9 mouse cellular contexts compared by ENCODE assay signal in genomic region chr10:121034569-121034947, GRCm38 (mm10). TPM values are rescaled to one million over a fixed set of nuclear protein-coding genes. Genes with fewer than 3 reads are reported as not detected.
A peak's percentile ranks its signal among the peaks of the same experiment; 100 is the strongest.
DNase-seq lines count a peak whose midpoint lies in the region; ATAC-seq lines count a peak whose summit lies in the region.
"Had no signal": no experiment of that assay in that cellular context is flagged by ENCODE, and none has a peak within 500 bp of the region (broad histone marks: within the 10 kb centered on the region; RNA-seq: fewer than 3 reads in every experiment).

No protein-coding gene starts in this region.

- no peak overlapping the region for H3K27ac ChIP-seq in heart, embryonic 11.5 days (ENCODE audit: low read depth, low read length)
- no peak overlapping the region for H3K27ac ChIP-seq in hindbrain, embryonic 14.5 days
- no peak overlapping the region for H3K27ac ChIP-seq in midbrain, embryonic 11.5 days (ENCODE audit: low read depth, low read length)

- H3K9ac ChIP-seq in heart, embryonic 11.5 days (ENCODE audit: low read depth, low read length), result no peak overlapping the region; the same call in 1 of the 2 replicates
- H3K9ac ChIP-seq in hindbrain, embryonic 14.5 days, result peak overlapping the region; percentile 54
- peak overlapping the region; percentile 60 for H3K9ac ChIP-seq in midbrain, embryonic 11.5 days (ENCODE audit: low read length)

- DNase-seq in heart, postnatal 14 days, result no peak
- DNase-seq in ZHBTc4 (ENCODE audit: low read depth, low spot score), result peak; percentile 42
- no peak for DNase-seq in hindbrain, embryonic 14.5 days (ENCODE audit: low spot score)
- DNase-seq in midbrain, embryonic 11.5 days (ENCODE audit: low spot score, missing footprints), result no peak
- no peak for DNase-seq in spleen, postnatal 10 days (ENCODE audit: low spot score in 2 of 2)
- DNase-seq in gastrocnemius, postnatal 10 days, result no peak

- peak overlapping the region; percentile 59 for H3K4me3 ChIP-seq in heart, embryonic 11.5 days (ENCODE audit: low read depth, low read length)
- H3K4me3 ChIP-seq in hindbrain, embryonic 14.5 days (replicated peaks; ENCODE audit: low read length), result peak overlapping the region; percentile 43
- H3K4me3 ChIP-seq in midbrain, embryonic 11.5 days (ENCODE audit: low read depth, low read length), result peak overlapping the region; percentile 50

- WGBS in heart, embryonic 11.5 days (ENCODE audit: insufficient replicate concordance), result 17% methylated on average over 5 of the region's 5 CpGs
- 12% methylated on average over 5 of the region's 5 CpGs for WGBS in hindbrain, embryonic 14.5 days
- WGBS in midbrain, embryonic 11.5 days, result 13% methylated on average over 5 of the region's 5 CpGs

- no peaks in the 10 kb centered on the region for H3K36me3 ChIP-seq in heart, embryonic 11.5 days (ENCODE audit: control insufficient read depth, insufficient read depth, low read length)
- no peaks in the 10 kb centered on the region for H3K36me3 ChIP-seq in hindbrain, embryonic 14.5 days (replicated peaks; ENCODE audit: control insufficient read depth, insufficient read depth)
- H3K36me3 ChIP-seq in midbrain, embryonic 11.5 days (ENCODE audit: control insufficient read depth, insufficient read depth, low read length), result no peaks in the 10 kb centered on the region

- peaks cover 13% of the 10 kb centered on the region; the same call in 1 of the 2 replicates for H3K27me3 ChIP-seq in heart, embryonic 11.5 days (ENCODE audit: control insufficient read depth, insufficient read depth, low read length)
- H3K27me3 ChIP-seq in hindbrain, embryonic 14.5 days (ENCODE audit: control insufficient read depth, insufficient read depth, low read length), result peaks cover 37% of the 10 kb centered on the region
- H3K27me3 ChIP-seq in midbrain, embryonic 11.5 days (ENCODE audit: control insufficient read depth, insufficient read depth, low read length), result peaks cover 8% of the 10 kb centered on the region; the same call in 1 of the 2 replicates

- H3K9me3 ChIP-seq in heart, embryonic 11.5 days (replicated peaks; ENCODE audit: control insufficient read depth, low read length), result no peaks in the 10 kb centered on the region
- no peaks in the 10 kb centered on the region for H3K9me3 ChIP-seq in hindbrain, embryonic 14.5 days (ENCODE audit: control insufficient read depth, low read length)
- no peaks in the 10 kb centered on the region for H3K9me3 ChIP-seq in midbrain, embryonic 11.5 days (ENCODE audit: control insufficient read depth, low read length)

- intact Hi-C loops in heart, postnatal 14 days (cut with DNase I), result loop anchor here (5.0 kb wide), 2 partner anchors 52 to 157 kb away; no protein-coding TSS in a partner anchor

- ATAC-seq in heart, embryonic 11.5 days (replicated peaks; ENCODE audit: insufficient number of reproducible peaks, low FRiP score, low TSS enrichment), result no peak
- ATAC-seq in hindbrain, embryonic 14.5 days (ENCODE audit: low FRiP score), result no peak
- ATAC-seq in midbrain, embryonic 11.5 days (ENCODE audit: low FRiP score), result no peak
- ATAC-seq in erythroblast, adult 5-6 weeks (replicated peaks; ENCODE audit: low FRiP score, poor library complexity, severe bottlenecking), result no peak

- peak overlapping the region; percentile 97 for H3K4me2 ChIP-seq in heart, embryonic 11.5 days
- peak overlapping the region; percentile 90 for H3K4me2 ChIP-seq in hindbrain, embryonic 14.5 days (replicated peaks)
- H3K4me2 ChIP-seq in midbrain, embryonic 11.5 days, result peak overlapping the region; percentile 92

- H3K4me1 ChIP-seq in heart, embryonic 11.5 days (ENCODE audit: control insufficient read depth, insufficient read depth, low read length), result peaks cover 5% of the 10 kb centered on the region
- peaks cover 8% of the 10 kb centered on the region; the same call in 1 of the 2 replicates for H3K4me1 ChIP-seq in hindbrain, embryonic 14.5 days (replicated peaks; ENCODE audit: control insufficient read depth, insufficient read depth, low read length)
- H3K4me1 ChIP-seq in midbrain, embryonic 11.5 days (ENCODE audit: control insufficient read depth, insufficient read depth, low read length), result peaks cover 4% of the 10 kb centered on the region

RNA-seq across cellular contexts. Expression of gene Wif1, which starts 0.8 kb away (rescaled TPM):
- polyA plus RNA-seq in heart, embryonic 11.5 days (2014; fragmentation: Nextera tagmentation; extraction: Ambion mirVana), result 1.1 and 1.6 TPM in 2 replicates
- 1 to 10 TPM; 1.9 to 2.1 TPM for total RNA-seq in heart, postnatal 14 days (2021)
- 6.1 and 7.4 TPM in 2 replicates for polyA plus RNA-seq in hindbrain, embryonic 14.5 days (2014; fragmentation: Nextera tagmentation; extraction: Ambion mirVana)
- 3.0 and 4.1 TPM in 2 replicates for polyA plus RNA-seq in midbrain, embryonic 11.5 days (2014; fragmentation: Nextera tagmentation; extraction: Ambion mirVana)
- total RNA-seq in gastrocnemius, postnatal 10 days (2021), result 10 to 100 TPM; 17.0 to 17.5 TPM
- not detected in 2 replicates for total RNA-seq in erythroblast, adult 5-6 weeks (2015; ENCODE audit: low replicate concordance)
- total RNA-seq in erythroblast, adult 5-6 weeks (2017; ENCODE audit: low replicate concordance), result not detected in 2 replicates
- polyA plus RNA-seq: C2C12 had no signal

RNA-seq across cellular contexts. Expression of gene Lemd3, which starts 55.4 kb away (rescaled TPM):
- polyA plus RNA-seq in heart, embryonic 11.5 days (2014; fragmentation: Nextera tagmentation; extraction: Ambion mirVana), result 3.5 and 4.1 TPM in 2 replicates
- 10 to 100 TPM; 13.4 to 13.9 TPM for total RNA-seq in heart, postnatal 14 days (2021)
- 5.6 and 6.8 TPM in 2 replicates for polyA plus RNA-seq in hindbrain, embryonic 14.5 days (2014; fragmentation: Nextera tagmentation; extraction: Ambion mirVana)
- 4.6 and 4.8 TPM in 2 replicates for polyA plus RNA-seq in midbrain, embryonic 11.5 days (2014; fragmentation: Nextera tagmentation; extraction: Ambion mirVana)
- total RNA-seq in gastrocnemius, postnatal 10 days (2021), result 1 to 10 TPM; 9.6 to 9.7 TPM
- 5.4 and 5.6 TPM in 2 replicates for total RNA-seq in erythroblast, adult 5-6 weeks (2015; ENCODE audit: low replicate concordance)
- 6.1 and 8.5 TPM in 2 replicates for total RNA-seq in erythroblast, adult 5-6 weeks (2017; ENCODE audit: low replicate concordance)

Comparison
In these comparisons a context has a peak if more than half of its experiments do, and no peak if none do; other contexts are left out.
1. RNA of gene Wif1, which starts 0.8 kb away (total RNA-seq): 17.0 to 17.5 TPM in gastrocnemius, postnatal 10 days; 1.9 to 2.1 TPM in heart, postnatal 14 days and not detected in erythroblast, adult 5-6 weeks; every median in the first group is over 4 times any median in the second.
2. Peak in every context shown above with its lines, with median percentiles within 50 percentile points of each other: H3K4me2 ChIP-seq and H3K4me3 ChIP-seq.